Mouse (Mus musculus) C2C12 (cell line): Measurements from ENCODE around the gene Wdr34.

Source experiments
- CEBPB ChIP-seq: IDR thresholded peaks from one replicate; pipeline ENCODE4 v1.6.1; 2011; ENCODE audit warnings: low read depth, mild to moderate bottlenecking, control low read depth, moderate library complexity
- CTCF ChIP-seq: IDR thresholded peaks from one replicate; pipeline ENCODE4 v1.5.1; 2011; ENCODE audit not compliant: control insufficient read depth, insufficient read depth, insufficient read length
- MAX ChIP-seq: IDR thresholded peaks from one replicate; pipeline ENCODE4 v1.6.1; 2011; ENCODE audit warnings: mild to moderate bottlenecking, control low read depth
- USF1 ChIP-seq: IDR thresholded peaks from one replicate; pipeline ENCODE4 v1.6.1; 2011; ENCODE audit warnings: low read depth, mild to moderate bottlenecking, control low read depth, moderate library complexity

GRCm38 (mm10) chr2:30014326-30014966, 34.2 kb downstream of the Wdr34 start:
- TF ChIP-seq USF1 = no peak
- no peak for TF ChIP-seq CTCF
- TF ChIP-seq MAX = no peak
- TF ChIP-seq CEBPB = no peak
